Mouse (Mus musculus) cortical plate, adult 2 months (tissue): ENCODE results near the gene Hsph1.

ENCODE experiments used
- CTCF ChIP-seq: fragments of 200-500 bp; IDR thresholded peaks from 2 replicates; pipeline ENCODE4 v1.5.1; 2011; ENCODE audit warnings: mild to moderate bottlenecking, control low read depth, low read length; ENCODE audit not compliant: insufficient read depth; ENCODE audit errors: extremely low read depth
- POLR2A ChIP-seq: fragments of 200-500 bp; IDR thresholded peaks from 2 replicates; pipeline ENCODE4 v1.6.1; 2011; ENCODE audit warnings: mild to moderate bottlenecking, low read length, control low read depth; ENCODE audit not compliant: insufficient read depth; ENCODE audit errors: extremely low read depth

- TF ChIP-seq CTCF: no peak
- no peak for TF ChIP-seq POLR2A
These were observed 26.8 kb upstream of the Hsph1 start for GRCm38 (mm10) chr5:149662980-149663379.
